Mouse (Mus musculus) heart, adult 2 months (tissue): ENCODE data around the gene Dock6. TPM values are rescaled to one million over a fixed set of nuclear protein-coding genes. Genes with fewer than 3 reads are reported as not detected.

Experiments
- DNase-seq, 2 experiments: peaks; one replicate each; pipeline ENCODE4 v3.0.0; 2021
- H3K27ac ChIP-seq: fragments of 200-600 bp; 2 replicates; pipeline ENCODE4 v1.8.1; 2022
- H3K27me3 ChIP-seq: fragments of 200-500 bp; 2 replicates; pipeline ENCODE4 v1.6.1; 2012; ENCODE audit warnings: mild to moderate bottlenecking, low read length, inconsistent platforms, mixed read lengths; ENCODE audit not compliant: control insufficient read depth, insufficient read depth
- H3K36me3 ChIP-seq: fragments of 200-500 bp; 2 replicates; pipeline ENCODE4 v1.6.1; 2012; ENCODE audit warnings: low read length, inconsistent platforms; ENCODE audit not compliant: control insufficient read depth, insufficient read depth
- H3K4me1 ChIP-seq: fragments of 200-500 bp; 2 replicates; pipeline ENCODE4 v1.6.1; 2011; ENCODE audit warnings: low read length; ENCODE audit not compliant: control insufficient read depth, insufficient read depth
- H3K4me3 ChIP-seq: fragments of 200-600 bp; 2 replicates; pipeline ENCODE4 v1.8.1; 2022
- H3K79me2 ChIP-seq: fragments of 200-500 bp; replicated peaks from 2 replicates; pipeline ENCODE4 v1.6.1; 2012; ENCODE audit warnings: mild to moderate bottlenecking, inconsistent platforms, low read length, moderate library complexity, mixed read lengths; ENCODE audit not compliant: control insufficient read depth, insufficient read depth
- H3K9ac ChIP-seq: fragments of 200-500 bp; 2 replicates; pipeline ENCODE4 v1.6.1; 2012; ENCODE audit warnings: low read depth, mild to moderate bottlenecking, control low read depth, inconsistent platforms, low read length, mixed read lengths
- CTCF ChIP-seq: fragments of 200-600 bp; IDR thresholded peaks from 2 replicates; pipeline ENCODE4 v1.8.1; 2022; ENCODE audit warnings: antibody characterized with exemption, mild to moderate bottlenecking, moderate library complexity
- EP300 ChIP-seq: fragments of 200-500 bp; IDR thresholded peaks from 2 replicates; pipeline ENCODE4 v1.6.1; 2011; ENCODE audit warnings: low read depth, low read length, control low read depth; ENCODE audit not compliant: insufficient read depth
- POLR2A ChIP-seq: fragments of 200-500 bp; IDR thresholded peaks from 2 replicates; pipeline ENCODE4 v1.6.1; 2011; ENCODE audit warnings: mild to moderate bottlenecking, low read depth, low read length, control low read depth; ENCODE audit not compliant: insufficient read depth
- WGBS: fragments of 180-500 bp; shearing (Covaris S2); methylation state at CpG from one replicate; pipeline ENCODE4 v1.1.7; 2018; 5-methylcytosine and 5-hydroxymethylcytosine counted together
- intact Hi-C: fragments of 180-260 bp; cut with DNase I; formaldehyde crosslinking; loops from one replicate; pipeline ENCODE4 v1.15.1; 2025
- long read RNA-seq: library from polyadenylated mRNA; stranded (forward); transcript quantifications from one replicate; pipeline ENCODE4 v2.0.0, GENCODE M21; 2021
- polyA plus RNA-seq: library from polyadenylated mRNA; depleted of rRNA; stranded (reverse); fragments of >200 nt; gene quantifications from 2 replicates; pipeline ENCODE4 v1.2.3, GENCODE M21; 2012; rRNA removed
- total RNA-seq, 2 experiments: library from RNA; stranded (reverse); gene quantifications; 2 replicates each; pipeline ENCODE4 v1.2.3; 2021

The Dock6 gene
- total RNA-seq, result 10 to 100 TPM; 25.9 to 33.8 TPM
- polyA plus RNA-seq, result 87.9 and 92.7 TPM in 2 replicates
- long read RNA-seq, partial matches to known transcripts, result 1 of 6 reads
- long read RNA-seq, other reads (novel, unspliced or antisense), result 5 of 6 reads

DNA sequence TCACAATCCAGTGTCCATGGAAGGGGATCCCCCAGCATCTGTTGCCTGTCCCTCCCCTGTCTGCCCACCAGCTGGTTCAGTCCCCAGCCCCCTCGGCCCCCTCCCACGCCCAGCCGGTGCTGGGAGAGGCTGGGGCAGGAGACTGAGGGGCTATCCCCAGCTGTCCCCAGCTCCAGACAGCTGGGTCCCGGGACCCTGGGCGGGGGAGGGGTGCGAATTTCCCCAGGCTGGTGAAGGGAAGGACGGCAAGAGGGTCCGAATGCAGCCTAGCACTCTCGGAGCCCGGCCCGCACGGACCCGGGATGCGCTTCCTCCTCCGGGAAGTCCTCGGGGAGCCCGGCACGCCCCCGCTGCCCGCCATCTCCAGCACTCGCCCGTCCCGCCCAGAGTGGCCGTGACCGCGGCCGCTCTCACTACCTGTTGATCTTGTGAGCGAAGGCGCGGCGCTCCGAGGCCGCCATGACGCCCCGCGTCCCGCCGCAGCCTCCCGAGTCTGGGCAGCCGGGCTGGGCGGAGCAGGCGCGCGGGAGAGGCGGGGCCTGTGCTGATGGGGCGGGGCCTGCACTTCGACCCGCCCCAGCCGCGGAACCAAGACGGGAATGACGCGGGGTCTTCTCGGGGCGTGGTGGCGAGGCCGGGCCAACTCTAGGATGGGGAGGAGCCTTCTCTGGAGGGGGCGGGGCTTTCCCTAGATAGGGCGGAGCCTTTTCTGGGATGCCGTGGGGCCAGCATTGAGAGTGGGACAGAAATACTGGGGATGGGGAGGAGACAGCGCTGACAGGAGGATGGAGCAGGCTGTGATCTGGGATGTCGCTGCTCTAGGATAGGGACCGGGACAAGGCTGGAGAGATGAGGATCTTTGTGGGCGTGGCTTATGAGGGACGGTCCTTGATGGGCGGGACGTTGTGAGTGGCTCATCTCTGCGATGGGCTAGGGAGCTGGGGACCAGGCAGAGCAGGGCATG is at the start of gene Dock6:
Gene Dock6 (minus strand): TSS at position 508 of the 964 bp plus-strand sequence.
- H3K27me3 ChIP-seq, result no peaks in the 10 kb centered on the region
- 2% methylated on average over 67 of the region's 68 CpGs for WGBS
- H3K4me3 ChIP-seq, result peak within 1 kb of the TSS; percentile 88
- TF ChIP-seq EP300, result no peak
- peak; percentile 66 for TF ChIP-seq POLR2A
- H3K36me3 ChIP-seq, result no peaks in the 10 kb centered on the region; the same call in 1 of the 2 replicates
- intact Hi-C loops, result no loop called here
- peak within 1 kb of the TSS; percentile 97 for H3K9ac ChIP-seq
- H3K79me2 ChIP-seq, result no peaks in the 10 kb centered on the region; the same call in 1 of the 2 replicates
- DNase-seq, result peak; percentile 91 to 93
- H3K27ac ChIP-seq, result peak within 1 kb of the TSS; percentile 95
- H3K4me1 ChIP-seq, result peaks cover 26% of the 10 kb centered on the region

DNA sequence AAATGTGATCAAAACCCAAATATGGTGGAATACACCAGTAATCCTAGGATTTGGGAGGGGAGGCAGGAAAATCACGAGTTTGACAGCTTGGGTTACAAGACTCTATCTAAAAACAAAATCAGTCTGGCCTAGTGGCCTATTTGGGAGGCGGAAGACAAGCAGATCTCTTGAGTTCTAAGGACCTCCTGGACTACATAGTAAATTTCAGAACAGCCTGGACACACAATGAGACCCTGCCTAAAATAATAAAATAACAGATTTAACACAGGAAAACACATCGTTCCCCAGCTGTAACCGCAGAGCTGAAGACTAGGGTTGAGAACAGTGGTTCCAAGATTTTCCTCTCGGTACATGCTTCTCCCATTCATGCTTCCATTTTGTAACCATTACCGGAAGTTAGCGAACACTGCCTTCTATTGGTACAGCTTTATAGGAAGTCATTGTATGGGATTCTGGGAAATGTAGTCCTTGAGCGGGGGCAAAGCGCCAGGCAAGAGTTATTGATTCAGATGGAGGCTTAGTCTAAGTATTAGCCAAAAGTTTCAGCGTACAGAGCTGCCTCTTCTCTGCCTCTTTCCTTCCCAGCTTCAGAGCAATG is 48.9 kb upstream of the Dock6 start:
- Histone ChIP-seq H3K27ac (no peak overlapping the region), H3K4me3 (peak overlapping the region; percentile 51), H3K27me3 (no peaks in the 10 kb centered on the region), H3K79me2 (no peaks in the 10 kb centered on the region), H3K36me3 (no peaks in the 10 kb centered on the region), H3K9ac (no peak overlapping the region), H3K4me1 (peaks cover 1% of the 10 kb centered on the region)
- TF ChIP-seq POLR2A (peak; percentile 57; the same call in 1 of the 2 replicates), CTCF (peak; percentile 69), EP300 (no peak)
- WGBS, result 11% methylated on average over 10 of the region's 10 CpGs
- DNase-seq, result peak; percentile 62 to 68
- intact Hi-C loops, result no loop called here

DNA sequence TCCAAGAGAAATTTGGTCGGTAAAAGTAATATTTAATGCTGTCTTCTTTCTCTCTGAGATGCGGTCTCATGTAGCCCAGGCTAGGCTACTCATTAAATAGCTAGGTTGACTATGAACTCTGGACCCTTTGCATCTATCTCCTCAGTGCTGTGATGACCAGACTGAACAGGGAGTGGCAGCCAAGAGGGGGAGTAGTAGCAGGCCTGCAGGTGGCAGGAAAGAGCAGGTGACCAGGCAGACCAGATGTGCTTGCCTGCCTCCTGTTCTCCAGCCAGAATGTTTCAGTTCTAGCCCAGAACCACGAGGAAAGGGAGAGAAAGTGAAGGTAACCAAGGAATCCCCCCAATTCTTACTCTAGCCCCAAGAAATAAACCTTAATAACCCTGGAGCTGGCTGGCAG is 36.8 kb upstream of the Dock6 start:
- intact Hi-C loops, result no loop called here
- Histone ChIP-seq H3K27me3 (no peaks in the 10 kb centered on the region), H3K4me1 (no peaks in the 10 kb centered on the region), H3K27ac (no peak overlapping the region), H3K79me2 (no peaks in the 10 kb centered on the region), H3K4me3 (no peak overlapping the region), H3K9ac (no peak overlapping the region), H3K36me3 (no peaks in the 10 kb centered on the region)
- WGBS, result 64% methylated on average over 3 of the region's 3 CpGs
- no peak for DNase-seq
- TF ChIP-seq POLR2A (no peak), EP300 (no peak), CTCF (peak; percentile 53)

DNA sequence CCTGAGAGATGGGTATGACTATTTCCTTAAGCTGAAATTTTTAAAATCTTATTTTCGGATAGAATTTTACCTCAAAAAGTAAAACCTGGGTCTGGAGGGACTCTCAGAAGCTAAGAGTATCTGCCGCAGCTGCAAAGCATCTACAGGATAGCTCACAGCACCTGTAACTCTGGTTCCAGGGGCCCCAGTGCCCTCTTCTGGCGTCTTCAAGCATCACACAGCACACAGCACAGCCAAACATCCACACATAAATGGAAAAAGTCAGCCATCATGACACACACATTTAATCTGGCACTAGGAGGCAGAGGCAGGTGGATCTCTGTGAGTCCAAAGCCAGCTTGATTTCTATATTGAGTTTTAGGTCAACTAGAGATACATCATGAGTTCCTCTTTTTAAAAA is 24.2 kb upstream of the Dock6 start:
- H3K4me3 ChIP-seq, result no peak overlapping the region
- H3K9ac ChIP-seq, result no peak overlapping the region
- 57% methylated on average over 3 of the region's 3 CpGs for WGBS
- no peak for TF ChIP-seq EP300
- TF ChIP-seq CTCF, result peak; percentile 41
- TF ChIP-seq POLR2A, result no peak
- DNase-seq, result no peak
- no peak overlapping the region for H3K27ac ChIP-seq
- H3K4me1 ChIP-seq, result no peaks in the 10 kb centered on the region
- no peaks in the 10 kb centered on the region for H3K27me3 ChIP-seq
- no peaks in the 10 kb centered on the region for H3K79me2 ChIP-seq
- H3K36me3 ChIP-seq, result no peaks in the 10 kb centered on the region
- intact Hi-C loops, result loop anchor here (10.0 kb wide), 1 partner anchor 52 kb away; no protein-coding TSS in a partner anchor

DNA sequence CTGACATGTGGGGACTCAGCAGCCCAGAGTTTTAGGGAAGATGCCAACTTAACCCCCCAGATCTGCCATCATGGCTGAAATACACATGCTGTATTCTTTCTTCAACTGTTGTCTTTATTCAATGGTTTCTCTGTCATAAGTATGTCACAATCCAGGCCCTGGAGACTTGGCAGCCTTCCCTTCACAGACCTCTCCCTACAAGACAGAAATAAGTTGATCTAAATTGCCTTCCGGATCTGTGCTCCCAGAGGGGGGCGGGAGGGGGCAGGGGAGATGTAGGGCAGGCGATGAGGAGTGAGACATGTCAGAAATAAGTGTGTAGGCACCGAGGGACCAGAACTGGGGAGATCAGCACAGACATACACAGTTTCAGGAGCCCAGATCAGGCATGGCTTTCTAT is 19.8 kb upstream of the Dock6 start:
- H3K4me1 ChIP-seq, result peaks cover 3% of the 10 kb centered on the region; the same call in 1 of the 2 replicates
- DNase-seq, result no peak
- H3K9ac ChIP-seq, result no peak overlapping the region
- no peaks in the 10 kb centered on the region for H3K79me2 ChIP-seq
- WGBS, result 30% methylated on average over 4 of the region's 4 CpGs
- H3K36me3 ChIP-seq, result no peaks in the 10 kb centered on the region
- TF ChIP-seq EP300, result no peak
- TF ChIP-seq POLR2A, result no peak
- TF ChIP-seq CTCF, result no peak
- no peak overlapping the region for H3K27ac ChIP-seq
- H3K4me3 ChIP-seq, result no peak overlapping the region
- intact Hi-C loops, result loop anchor here (5.0 to 10.0 kb wide), 2 partner anchors 47 to 180 kb away; no protein-coding TSS in a partner anchor
- no peaks in the 10 kb centered on the region for H3K27me3 ChIP-seq
